Mouse (Mus musculus): Measurements from ENCODE around the gene Gsn.

DNA sequence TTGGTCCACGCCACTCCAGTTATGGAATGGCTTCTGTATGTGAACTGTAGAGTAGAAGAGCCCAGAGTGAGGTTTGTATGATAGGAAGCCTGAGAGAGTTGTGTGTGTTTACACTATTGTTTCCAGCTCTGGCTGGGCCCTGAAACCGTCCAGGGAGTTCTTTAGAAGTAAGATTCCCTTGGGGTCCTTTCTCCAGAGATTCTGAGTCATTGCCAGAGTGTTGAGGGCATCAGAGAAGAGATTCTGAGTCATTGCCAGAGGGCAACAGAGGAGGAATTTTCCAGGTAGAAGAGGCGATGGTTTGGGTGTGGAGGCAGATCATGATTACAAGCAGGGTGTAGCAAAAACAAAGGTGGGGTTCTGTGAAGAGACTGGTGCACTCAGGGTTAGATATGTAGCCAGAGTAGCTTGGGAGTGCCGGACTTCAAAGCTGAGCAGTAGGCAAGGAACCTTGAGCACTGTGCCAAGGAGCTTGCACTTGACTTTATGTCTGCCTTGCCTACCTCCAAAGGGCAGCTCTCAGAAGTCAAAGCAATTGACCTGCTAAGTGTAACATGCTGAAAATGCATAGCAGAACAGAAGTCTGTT lies 53.8 kb downstream of the Gsn start:
- TF ChIP-seq EP300 (IDR thresholded peaks at IDR 0.05; ENCODE audit: low read depth): no peak
- TF ChIP-seq CTCF (IDR thresholded peaks at IDR 0.05; ENCODE audit: low read depth): no peak

Measured in heart, postnatal 0 days (tissue).